Mouse (Mus musculus) heart, adult 2 months (tissue): ENCODE measurements at regions not wholly inside any gene's neighbourhood (a gene's known extent, or its start where the extent isn't known, plus 50 kb on each side); places are given as distances from the start of the nearest gene placed in this dataset.

ENCODE experiments used
- CTCF ChIP-seq: fragments of 200-600 bp; IDR thresholded peaks from 2 replicates; pipeline ENCODE4 v1.8.1; 2022; ENCODE audit warnings: antibody characterized with exemption, mild to moderate bottlenecking, moderate library complexity
- EP300 ChIP-seq: fragments of 200-500 bp; IDR thresholded peaks from 2 replicates; pipeline ENCODE4 v1.6.1; 2011; ENCODE audit warnings: low read depth, low read length, control low read depth; ENCODE audit not compliant: insufficient read depth
- POLR2A ChIP-seq: fragments of 200-500 bp; IDR thresholded peaks from 2 replicates; pipeline ENCODE4 v1.6.1; 2011; ENCODE audit warnings: mild to moderate bottlenecking, low read depth, low read length, control low read depth; ENCODE audit not compliant: insufficient read depth

DNA sequence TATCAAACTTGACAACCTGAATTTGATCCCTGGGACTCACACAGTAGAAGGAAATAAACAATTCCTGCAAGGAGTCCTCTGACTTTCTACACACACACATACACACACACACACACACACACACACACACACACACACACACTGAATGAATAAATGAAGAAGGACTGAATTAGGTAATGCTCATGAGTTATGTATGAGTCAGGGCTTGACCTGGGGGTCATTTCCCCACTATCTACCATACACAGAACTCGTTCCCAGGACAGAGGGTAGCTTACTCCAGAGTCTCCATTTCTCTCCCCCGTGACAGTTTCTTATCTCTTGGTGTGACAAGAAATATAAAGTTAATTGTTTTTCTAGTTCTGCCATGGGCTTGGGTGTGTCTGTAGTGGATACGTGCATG, 50.1 kb upstream of the Gadd45a start:
- no peak for TF ChIP-seq CTCF
- TF ChIP-seq POLR2A = no peak
- no peak for TF ChIP-seq EP300
